Comparison of ENCODE assay signal across 9 mouse cellular contexts in the genomic region with DNA sequence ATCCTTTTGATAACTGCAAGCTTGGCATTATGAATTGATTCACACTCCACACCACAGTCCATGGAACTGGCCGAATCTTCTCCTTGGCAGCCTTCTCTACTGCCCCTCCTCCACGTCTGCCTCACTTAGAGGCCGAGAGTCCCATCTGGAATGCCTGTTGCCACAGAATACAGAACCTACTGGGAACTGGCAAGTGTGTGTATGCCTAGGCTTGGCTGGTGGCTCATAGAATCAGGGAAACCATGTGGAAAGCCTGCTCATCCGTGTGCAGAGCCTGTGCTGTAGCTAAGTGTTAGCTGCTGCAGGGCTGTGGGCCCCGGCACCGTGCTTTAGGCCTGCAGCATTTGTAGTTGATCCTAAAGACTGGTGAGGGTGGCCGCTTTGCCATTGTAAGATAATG. TPM values are rescaled to one million over a fixed set of nuclear protein-coding genes. Genes with fewer than 3 reads are reported as not detected.
DNase-seq lines count a peak whose midpoint lies in the region; TF ChIP-seq lines count a peak whose summit lies in the region.
"Had no signal": no experiment of that assay in that cellular context is flagged by ENCODE, and none has a peak within 500 bp of the region (broad histone marks: within the 10 kb centered on the region; RNA-seq: fewer than 3 reads in every experiment).

No protein-coding gene starts in this region.

- no peak overlapping the region for H3K4me3 ChIP-seq in layer of hippocampus, adult 2 months
- no peak overlapping the region for H3K4me3 ChIP-seq in olfactory bulb, adult 2 months (ENCODE audit: insufficient read depth, low read depth, low read length)
- H3K4me3 ChIP-seq: stomach, embryonic 15.5 days had no signal

- 54% methylated on average over 7 of the region's 7 CpGs for WGBS in olfactory bulb, adult 2 months

- TF ChIP-seq POLR2A in olfactory bulb, adult 2 months (IDR thresholded peaks at IDR 0.05; ENCODE audit: insufficient read depth, low read depth, low read length) = no peak

- peaks cover 15% of the 10 kb centered on the region for H3K4me1 ChIP-seq in olfactory bulb, adult 2 months (ENCODE audit: control insufficient read depth, insufficient read depth, low read length)

- H3K27ac ChIP-seq in layer of hippocampus, adult 2 months = peak overlapping the region; percentile 86
- 0 out of 2 replicates have a peak overlapping the region, but pooled peaks have one; percentile 40 for H3K27ac ChIP-seq in olfactory bulb, adult 2 months (ENCODE audit: insufficient read depth, low read depth, low read length)
- H3K27ac ChIP-seq: stomach, embryonic 15.5 days had no signal

- no peak for TF ChIP-seq CTCF in layer of hippocampus, adult 2 months (conservative IDR thresholded peaks at IDR 0.05)
- TF ChIP-seq CTCF in olfactory bulb, adult 2 months (IDR thresholded peaks at IDR 0.05; ENCODE audit: insufficient read depth, low read depth, low read length) = no peak

- DNase-seq in left cerebral cortex, postnatal 4 days = peak; percentile 91
- no peak for DNase-seq in left cerebral cortex, adult 11 months (ENCODE audit: low spot score)
- peak; percentile 24 for DNase-seq in embryo, embryonic 10.5 days (ENCODE audit: low spot score)
- peak; percentile 36 to 66 for DNase-seq in layer of hippocampus, adult 2 months (ENCODE audit: low spot score in 2 of 2)
- DNase-seq in frontal cortex, adult 2 months (ENCODE audit: extremely low spot score in 1 of 2, low spot score in 1 of 2) = no peak
- DNase-seq in lung, postnatal 4 days = no peak
- no peak for DNase-seq in thymus, postnatal 10 days (ENCODE audit: low spot score in 2 of 2)

- intact Hi-C loops in left cerebral cortex, postnatal 4 days (cut with DNase I) = no loop called here

RNA-seq across cellular contexts. Expression of gene Mrps27, which starts 52.6 kb away (rescaled TPM):
- total RNA-seq in left cerebral cortex, postnatal 4 days (2021) = 10 to 100 TPM; 28.3 to 28.7 TPM
- total RNA-seq in layer of hippocampus, adult 2 months (2021) = 10 to 100 TPM; 23.2 to 26.3 TPM
- polyA plus RNA-seq in olfactory bulb, adult 2 months (2012; ENCODE audit: insufficient read depth, insufficient read length, low replicate concordance, missing spikeins) = not detected in 2 replicates
- 29.7 and 33.5 TPM in 2 replicates for polyA plus RNA-seq in frontal cortex, adult 2 months (2012; rRNA removed)

RNA-seq across cellular contexts. Expression of gene Ptcd2, which starts 52.7 kb away (rescaled TPM):
- total RNA-seq in left cerebral cortex, postnatal 4 days (2021) = 10 to 100 TPM; 31.7 to 33.5 TPM
- total RNA-seq in layer of hippocampus, adult 2 months (2021) = 10 to 100 TPM; 28.8 to 30.5 TPM
- not detected in 2 replicates for polyA plus RNA-seq in olfactory bulb, adult 2 months (2012; ENCODE audit: insufficient read depth, insufficient read length, low replicate concordance, missing spikeins)
- polyA plus RNA-seq in frontal cortex, adult 2 months (2012; rRNA removed) = 33.3 and 35.3 TPM in 2 replicates

Comparison
In these comparisons a context has a peak if more than half of its experiments do, and no peak if none do; other contexts are left out.
1. DNase-seq: peak in left cerebral cortex, postnatal 4 days (single experiment), embryo, embryonic 10.5 days (single experiment) and layer of hippocampus, adult 2 months (2 of 2); none in left cerebral cortex, adult 11 months (single experiment), frontal cortex, adult 2 months (0 of 2), lung, postnatal 4 days (0 of 2) and thymus, postnatal 10 days (0 of 2).